Mouse (Mus musculus) c-Kit-positive CD71-negative TER-119-negative erythroid progenitor cells, embryonic 14.5 days (primary cell): ENCODE results near the gene Sh2b1.

Experiments
- DNase-seq: peaks from one replicate; pipeline ENCODE4 v3.0.0-alpha.2; 2013; ENCODE audit warnings: low read depth

Sh2b1 gene

DNA sequence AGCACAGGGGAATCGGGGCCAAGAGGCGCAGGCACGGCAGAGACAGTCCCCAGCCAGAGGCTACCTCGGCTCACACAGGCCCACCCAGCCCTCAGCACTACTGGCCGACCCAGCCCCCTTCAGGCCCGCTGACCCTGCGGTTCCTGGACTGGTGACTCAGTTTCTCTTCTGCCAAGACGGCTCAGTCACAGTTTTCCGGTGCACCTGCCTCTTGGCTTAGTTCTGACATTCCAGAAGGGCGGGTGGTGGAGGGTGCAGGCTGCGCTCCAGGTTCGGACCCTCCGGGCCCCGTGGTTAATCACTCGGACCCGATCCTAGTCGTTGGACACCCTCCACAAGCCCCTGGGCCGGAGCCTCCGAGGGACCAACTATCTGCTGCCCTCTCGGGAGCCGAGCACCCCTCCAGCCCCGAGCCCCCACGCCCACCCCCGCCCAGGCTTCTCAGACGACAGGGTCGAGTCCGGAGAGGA lies 703 bp downstream of the Sh2b1 start:
- no peak for DNase-seq

DNA sequence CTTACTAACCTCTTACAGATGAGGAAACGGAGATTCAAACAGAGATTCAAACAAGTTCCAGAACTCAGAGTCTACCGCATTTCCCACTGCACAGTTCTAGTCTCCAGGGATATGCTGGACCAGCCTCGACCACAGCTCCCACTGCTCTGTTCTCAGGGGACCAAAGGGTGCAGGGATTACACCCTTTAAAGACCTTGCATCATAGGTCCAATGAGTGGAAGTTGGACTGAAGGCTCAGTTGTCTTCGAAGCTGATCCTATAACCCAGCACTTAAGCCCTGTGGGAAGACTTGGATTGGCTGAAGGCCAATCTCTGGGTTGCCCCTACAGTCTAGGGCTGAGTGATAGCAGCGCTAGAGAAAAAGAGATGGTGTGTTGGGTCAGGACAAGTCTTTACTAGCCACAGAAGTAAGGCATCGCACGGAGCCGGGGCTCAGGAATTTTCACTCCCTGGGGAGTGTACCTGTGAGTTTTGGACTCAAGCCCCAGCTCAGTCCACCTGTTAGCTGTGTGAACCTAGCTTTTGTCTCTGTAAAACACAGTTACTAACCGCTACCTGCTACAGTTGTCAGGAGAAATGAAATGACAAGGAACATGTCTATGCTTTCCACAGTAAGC lies 1.6 kb downstream of the Sh2b1 start:
- no peak for DNase-seq

DNA sequence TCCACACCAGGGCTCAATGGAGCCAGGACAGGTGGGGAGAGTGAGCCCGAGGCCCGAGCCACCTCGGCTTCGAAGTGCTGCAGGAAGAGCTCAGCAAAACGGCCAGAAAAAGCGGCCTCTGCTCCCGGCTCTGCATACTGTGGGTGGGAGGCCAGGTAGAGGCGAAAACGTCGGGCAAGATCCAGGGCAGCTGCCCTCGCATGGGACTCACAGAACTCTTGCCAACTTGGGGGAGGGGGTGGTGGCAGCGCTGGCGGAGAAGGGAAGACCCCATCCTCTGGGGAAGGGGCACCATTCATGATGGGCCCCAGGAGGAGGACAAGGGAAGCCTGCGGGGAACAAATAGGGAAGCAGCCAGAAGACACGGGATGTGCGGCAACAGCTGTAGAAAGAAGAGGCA lies 2.5 kb downstream of the Sh2b1 start:
- no peak for DNase-seq

GRCm38 (mm10) chr7:126472306-126472705 lies 2.9 kb downstream of the Sh2b1 start:
- DNase-seq: peak; percentile 56

- DNase-seq: no peak
These were observed 3.4 kb downstream of the Sh2b1 start for GRCm38 (mm10) chr7:126471853-126472252.

DNA sequence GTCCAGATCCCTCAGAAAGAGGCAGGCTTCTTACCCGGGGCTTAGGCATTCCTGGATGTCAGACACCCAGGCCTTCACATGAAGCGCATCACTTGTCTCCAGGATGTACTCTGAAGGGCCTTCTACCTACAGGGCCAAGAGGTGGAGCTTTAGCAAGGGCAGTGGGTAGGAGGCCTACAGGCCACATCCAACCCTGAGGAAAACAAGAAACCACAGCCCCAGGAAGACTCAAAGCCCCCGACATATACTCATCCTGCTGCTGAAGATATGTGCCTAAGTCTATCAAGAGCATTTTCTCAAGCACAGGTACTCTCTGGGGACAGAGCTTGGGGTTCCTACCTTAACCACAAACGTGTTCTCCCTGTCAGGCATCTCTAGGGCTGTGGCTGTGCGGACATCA lies 3.9 kb downstream of the Sh2b1 start:
- DNase-seq: no peak

- peak; percentile 51 for DNase-seq
These were observed 5.1 kb downstream of the Sh2b1 start for GRCm38 (mm10) chr7:126470077-126470476.

DNA sequence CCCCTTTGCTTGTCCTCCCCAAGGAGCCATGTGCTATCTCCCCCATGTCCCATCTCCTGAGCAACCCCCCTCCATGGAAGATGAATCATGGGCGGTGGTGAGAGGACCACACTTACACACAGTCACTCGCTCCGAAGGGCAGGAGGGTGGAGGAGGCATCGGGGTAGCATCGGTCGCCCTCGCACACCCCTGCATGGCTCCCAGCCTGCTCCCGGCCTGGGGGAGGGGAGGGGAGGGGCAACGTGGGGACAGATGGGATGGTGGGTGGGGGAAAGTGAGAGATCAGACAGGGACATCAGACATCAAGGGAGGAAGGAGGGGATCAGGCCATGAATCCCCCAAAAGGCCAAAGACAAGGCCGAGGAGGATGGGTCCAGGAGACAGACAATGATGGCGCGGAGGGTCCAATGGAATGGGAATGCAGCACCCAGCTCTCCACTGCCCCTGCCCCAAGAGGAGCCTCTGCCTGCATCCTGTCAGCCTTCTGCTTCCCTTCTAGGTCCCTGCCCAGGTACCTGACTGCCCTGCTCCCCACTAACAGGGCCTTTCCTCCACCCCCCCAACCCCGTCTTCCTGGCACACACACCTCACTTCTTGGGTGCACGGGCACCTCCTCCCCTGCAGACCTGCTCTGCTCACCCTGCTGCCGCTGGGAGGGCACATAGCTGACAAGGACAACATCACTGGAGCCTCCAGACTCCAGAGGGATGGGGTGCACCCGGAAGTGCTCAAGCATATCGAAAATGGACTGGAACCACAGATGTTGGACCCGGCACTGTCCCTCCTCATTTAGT lies 7.2 kb downstream of the Sh2b1 start:
- no peak for DNase-seq

DNA sequence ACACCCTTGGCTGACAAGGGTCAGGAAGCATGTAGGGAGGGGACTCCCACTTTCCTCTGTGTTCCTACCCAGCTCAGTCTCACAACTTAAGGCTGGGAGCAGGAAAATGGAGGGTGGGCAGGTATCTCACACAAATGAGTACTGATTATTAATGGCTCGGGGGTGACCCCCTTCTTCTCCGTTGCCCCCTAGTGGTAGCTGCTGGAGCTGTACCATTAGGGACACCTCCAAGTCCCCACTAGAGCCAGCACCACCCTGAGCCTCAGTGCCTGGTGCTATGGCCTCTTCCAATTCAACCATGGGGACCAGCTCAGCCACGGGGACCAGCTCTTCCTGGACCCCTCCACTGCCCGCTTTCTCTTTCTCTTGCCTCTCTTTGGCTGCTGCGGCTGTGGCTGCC lies 8.0 kb downstream of the Sh2b1 start:
- DNase-seq: peak; percentile 68

DNA sequence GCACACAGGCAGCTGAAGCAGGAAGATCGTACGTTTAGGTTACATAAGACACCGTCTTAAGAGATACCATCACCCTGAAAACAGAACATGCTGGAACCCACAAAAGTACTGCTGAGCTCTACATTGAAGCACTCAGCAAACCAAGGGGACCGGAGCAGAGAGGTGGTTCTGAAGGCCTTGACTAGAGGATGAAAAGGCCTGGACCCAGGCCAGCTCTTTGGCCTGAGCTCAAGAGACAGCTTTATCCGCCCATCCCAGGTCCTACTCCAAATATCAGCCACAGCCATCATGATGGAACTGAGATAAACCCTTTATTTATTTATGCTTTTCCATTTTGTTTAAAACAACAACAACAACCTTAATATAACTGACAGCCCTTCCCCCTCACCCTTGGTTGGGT lies 8.5 kb downstream of the Sh2b1 start:
- DNase-seq: no peak

DNA sequence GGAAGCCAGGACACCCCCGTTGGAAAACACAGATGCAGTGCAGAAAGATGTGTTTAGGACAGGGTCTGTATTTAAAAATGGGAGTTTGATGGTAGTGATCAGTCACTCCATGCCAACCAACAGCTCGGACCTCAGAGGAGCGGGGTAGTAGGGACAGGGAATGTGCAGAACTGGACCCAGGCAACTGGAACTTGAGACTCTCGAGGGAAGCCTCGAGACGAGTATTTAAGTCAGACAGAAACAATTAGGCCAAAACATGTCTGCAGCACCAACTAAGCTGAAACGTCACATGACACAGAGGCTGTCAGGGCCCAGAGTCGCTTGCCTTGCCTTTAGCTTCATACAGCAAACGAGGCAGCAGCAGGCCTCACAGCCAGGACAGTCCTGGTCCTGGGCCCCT lies 9.1 kb downstream of the Sh2b1 start:
- DNase-seq: no peak

DNA sequence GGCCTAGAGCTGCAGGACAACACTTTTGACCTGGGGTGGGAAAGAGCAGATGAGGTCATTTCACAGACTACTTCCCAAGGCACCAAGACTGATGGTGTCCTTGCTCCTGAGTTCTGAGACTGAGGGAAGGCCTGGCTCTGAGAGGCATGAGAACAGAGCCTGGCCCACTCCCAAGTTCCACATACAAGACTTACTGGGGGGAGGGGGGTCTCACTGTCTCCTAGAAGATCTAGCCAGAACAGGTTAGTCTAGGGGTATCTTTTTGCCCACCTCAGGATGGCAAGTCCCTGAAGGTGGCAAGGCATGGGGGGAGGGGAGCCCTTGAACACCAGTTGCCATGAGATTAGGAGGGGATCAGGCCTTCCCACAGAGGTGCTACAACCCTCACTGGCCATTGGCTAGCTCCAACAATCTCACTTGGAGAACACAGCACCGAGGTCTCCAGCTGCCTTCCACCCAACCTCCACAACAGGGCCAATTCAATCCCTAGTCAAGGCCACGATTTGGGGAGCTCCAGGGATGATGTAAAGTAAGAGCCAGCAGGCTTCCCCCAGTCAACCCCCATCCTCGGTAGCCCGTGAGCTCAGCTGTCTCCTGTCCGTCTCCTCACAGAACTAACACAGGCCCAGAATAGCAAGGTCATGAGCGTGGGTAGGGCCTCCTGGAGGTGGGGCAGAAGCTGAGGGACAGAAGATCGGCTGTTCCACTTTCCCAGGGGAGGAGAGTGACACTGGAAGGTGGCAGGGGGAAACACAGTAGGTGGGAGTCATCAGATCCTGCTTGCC lies 9.8 kb downstream of the Sh2b1 start:
- no peak for DNase-seq

GRCm38 (mm10) chr7:126464836-126465235 lies 10.4 kb downstream of the Sh2b1 start:
- no peak for DNase-seq

DNA sequence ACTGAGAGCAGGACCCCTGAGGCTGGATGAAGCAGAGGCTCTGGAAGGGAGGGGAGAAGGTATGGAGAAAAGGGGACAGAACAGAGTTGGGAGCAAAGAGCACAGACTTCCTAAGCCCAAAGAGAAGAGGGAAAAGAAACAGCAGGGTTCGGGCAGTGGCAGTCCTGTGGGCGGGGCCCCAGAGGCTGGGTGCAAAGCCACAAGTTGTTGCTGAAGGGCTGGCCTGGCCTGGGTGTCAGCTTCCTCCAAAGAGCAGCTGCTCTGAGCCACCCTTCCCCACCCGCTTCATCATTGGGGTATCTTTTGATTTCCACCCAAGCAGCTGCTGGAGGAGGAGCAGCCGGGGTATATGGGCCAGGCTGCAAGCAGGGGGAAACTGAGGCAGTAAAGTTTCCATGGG lies 11.1 kb downstream of the Sh2b1 start:
- DNase-seq: no peak

DNA sequence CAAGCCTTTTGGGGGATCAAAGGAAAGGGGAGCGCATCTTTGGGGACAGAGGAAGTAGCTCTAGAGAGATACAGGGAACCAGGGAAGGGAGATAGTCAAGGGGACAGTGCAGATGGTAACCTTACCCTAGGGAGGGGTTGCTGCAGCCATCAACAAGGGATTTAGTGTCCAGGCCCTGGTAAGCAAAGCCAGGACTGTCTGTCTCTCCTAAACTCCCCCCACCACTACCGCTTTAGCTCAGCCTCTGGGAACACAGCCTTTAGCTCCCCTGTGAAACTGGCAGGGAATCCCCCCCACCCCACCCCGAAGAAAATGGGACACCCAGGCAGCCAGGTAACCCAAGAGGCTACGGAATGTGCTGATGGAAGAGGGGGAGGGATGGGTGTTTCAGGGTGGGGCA lies 11.7 kb downstream of the Sh2b1 start:
- no peak for DNase-seq

DNA sequence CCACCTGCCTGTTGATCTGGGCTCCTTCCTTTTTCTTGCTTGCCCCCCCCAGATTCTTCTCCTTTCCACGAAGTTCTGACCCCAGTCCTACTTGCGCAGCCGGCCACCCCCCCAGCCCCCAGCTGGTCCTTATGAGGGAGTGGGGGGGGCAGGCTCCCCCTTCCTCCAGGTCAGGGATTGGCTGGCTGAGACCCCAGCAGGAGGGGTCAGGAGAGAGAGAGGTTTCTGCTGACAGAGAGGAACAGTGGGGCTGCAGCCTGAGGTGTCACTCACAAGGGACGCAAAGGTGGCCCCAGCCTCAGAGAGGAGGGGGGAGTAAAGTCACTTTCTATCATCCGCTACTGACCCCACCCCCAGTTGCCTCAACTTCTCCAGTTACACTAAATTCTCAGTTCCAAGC lies 12.2 kb downstream of the Sh2b1 start, which contains the start of gene Atp2a1:
TSS of gene Atp2a1 (minus strand) at position 105 of the 400 bp plus-strand sequence.
- DNase-seq: no peak

- DNase-seq: no peak
These were observed 13.6 kb downstream of the Sh2b1 start for GRCm38 (mm10) chr7:126461626-126462025.

- no peak for DNase-seq
These were observed 14.4 kb downstream of the Sh2b1 start for GRCm38 (mm10) chr7:126460623-126461399.

GRCm38 (mm10) chr7:126458844-126459618 lies 16.2 kb downstream of the Sh2b1 start:
- no peak for DNase-seq

- DNase-seq: no peak
These were observed 17.0 kb downstream of the Sh2b1 start for GRCm38 (mm10) chr7:126458225-126458624.
